Mouse (Mus musculus) heart, adult 11 months (tissue): Measurements from ENCODE around the gene Slc15a5.
"Not testable (repeated sequence)": the region's sequence is repeated elsewhere in the genome, so short reads cannot be mapped to it uniquely, and the experiment has no call there.

ENCODE experiments used
- DNase-seq: peaks from one replicate; pipeline ENCODE4 v3.0.0; 2022

Gene Slc15a5

DNA sequence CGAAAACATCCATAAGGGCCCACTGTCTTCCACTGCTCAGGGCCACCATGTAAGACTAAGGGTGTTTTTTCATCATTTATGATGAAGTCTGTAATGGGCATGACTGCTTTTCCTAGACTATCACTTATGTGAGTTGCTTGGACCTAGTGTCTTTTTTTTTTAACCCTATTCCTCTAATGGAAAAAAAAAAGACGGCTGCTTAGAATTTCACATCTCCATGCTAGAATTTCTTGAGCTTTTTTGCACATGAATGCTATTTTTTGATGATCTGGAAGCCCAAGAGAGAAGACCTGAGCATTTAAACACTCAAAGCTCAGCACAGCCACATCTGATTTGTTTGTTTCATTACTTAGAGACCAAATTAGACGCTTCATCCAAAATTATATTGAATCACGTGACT is at the start of gene Slc15a5:
Gene Slc15a5, minus strand, starts transcription at position 101 of the 400 bp plus-strand sequence.
- no peak for DNase-seq

DNA sequence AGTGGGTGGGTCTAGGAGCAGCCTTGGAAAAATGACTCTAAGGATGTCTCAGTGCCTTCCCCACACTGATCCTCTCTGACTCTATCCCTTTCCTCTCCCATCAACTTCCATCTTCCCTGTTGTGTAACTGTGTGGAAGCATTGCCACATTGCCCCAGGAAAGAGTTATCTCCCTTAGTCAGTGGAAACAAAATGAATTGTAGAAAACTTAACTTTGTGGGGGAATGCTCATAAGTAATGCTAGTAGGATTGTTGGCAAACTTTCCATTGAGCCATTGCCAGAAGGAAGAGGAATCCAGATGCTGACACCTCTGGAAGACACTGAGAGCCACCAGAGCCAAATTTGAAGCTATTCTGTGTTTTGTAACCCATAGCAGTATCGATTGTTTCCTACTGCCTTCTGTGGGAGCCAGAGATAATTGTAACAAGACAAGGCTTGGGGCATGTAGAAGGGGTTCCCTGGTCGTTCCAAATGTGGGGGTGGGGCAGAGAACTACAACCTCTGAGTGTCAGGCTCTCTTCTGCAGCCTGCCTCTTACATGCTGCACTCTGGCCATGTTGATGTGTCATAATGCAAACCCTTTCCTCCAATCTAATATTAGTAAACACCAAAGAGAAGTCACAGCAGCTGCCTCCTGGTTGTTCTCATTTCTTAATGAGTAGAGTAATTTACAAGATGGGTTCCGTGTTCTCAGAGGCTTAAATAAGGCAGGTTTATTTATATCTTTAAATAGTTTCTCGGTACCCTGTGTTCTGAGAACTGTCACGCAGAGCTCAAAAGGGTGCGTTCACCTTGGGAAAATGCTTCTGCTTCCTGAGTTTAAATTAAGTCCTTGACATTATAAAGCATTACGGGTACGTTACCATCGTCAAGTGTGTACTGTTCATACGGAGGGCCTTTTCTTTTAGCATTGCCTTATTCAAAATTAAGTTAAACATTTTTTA is 48.9 kb upstream of the Slc15a5 start:
- DNase-seq = no peak

DNA sequence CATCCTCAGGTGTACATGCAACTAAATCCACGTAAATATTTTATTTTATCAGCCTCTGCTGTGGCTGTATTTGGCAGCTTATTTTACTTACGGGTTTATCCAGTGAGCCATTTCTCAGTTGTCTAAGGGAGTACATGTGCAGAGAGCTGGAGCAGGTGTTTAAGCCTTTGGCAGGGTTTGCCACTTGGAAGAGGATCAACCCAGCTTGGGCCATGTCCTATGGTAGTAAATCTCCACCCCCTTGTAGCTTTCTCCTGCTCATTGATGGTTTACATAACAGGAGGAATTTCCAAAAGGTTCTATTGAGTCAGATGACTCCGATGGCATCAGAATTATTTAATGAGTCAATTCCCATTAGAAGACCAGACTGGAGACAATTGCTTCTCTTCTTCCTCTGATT is 37.8 kb upstream of the Slc15a5 start:
- DNase-seq = no peak

DNA sequence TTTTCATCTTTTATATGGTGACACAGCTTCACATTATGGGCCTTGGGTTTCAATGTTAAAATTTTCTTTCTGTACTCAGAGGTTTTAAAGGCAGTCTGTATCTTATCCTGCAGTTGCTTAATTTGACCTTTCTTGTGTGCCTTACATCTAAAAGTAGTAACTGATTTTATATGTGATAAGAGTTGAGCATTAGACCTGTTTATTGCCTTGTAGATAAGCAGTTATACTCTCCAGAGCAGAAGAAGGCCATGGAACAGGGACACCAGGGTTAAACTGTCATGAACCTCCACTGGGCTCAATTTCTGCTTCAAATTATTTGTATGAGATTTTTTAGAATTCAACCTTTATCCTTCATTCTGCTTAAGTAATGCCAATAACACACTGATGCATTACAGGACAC is 24.8 kb upstream of the Slc15a5 start:
- no peak for DNase-seq

DNA sequence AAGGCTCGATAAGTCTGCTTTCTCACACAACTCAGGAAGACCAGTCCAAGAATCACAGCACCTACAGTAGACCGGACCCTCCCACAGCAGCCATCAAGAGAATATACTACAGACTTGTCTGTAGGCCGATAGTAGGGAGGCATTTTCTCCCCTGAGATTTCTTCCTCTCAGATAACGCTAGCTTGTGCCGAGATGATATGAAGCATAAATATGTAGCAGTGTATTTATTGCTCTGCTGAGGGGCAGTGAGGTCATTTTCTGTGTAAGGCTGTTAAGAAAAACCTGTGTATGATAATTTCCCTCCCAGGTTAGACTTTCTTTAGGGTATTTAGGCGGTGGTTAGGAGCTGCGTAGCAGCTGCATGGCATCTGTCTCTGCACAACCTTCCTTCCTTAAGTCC is 23.2 kb upstream of the Slc15a5 start:
- DNase-seq = no peak

DNA sequence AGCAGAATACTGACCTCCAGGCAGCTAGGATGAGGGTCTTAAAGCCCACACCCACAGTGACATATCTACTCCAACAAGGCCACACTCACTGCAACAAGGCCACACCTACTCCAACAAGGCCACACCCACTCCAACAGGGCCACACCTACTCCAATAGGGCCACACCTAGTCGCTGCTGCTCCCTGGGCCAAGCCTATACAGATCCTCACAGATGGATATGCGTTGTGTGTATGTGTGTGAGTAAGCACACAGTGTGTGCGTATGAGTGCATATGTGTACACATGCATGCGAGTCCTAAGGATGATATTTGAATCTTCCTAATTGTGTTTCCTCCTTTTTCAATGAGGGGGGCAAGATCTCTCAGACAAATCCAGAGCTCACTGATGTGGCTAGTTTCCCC is 22.1 kb upstream of the Slc15a5 start:
- no peak for DNase-seq

DNA sequence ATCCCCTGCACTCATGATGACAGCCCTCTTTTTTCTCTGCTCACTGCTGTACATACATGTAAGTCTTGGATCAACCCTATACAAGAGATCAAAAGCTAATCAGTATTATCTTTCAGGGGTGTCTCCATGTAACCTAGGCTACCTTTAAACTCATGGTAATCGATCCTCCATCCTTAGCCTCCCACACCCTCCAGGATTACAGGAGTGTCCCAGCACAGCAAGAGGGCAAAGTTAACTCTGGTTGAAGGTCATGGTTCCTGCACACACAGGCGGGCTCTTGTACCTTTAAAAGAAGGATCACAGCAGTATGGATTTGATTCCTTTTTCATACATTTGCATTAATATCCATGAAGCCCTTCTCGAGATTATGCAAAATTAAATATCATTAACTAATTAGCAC is 19.9 kb upstream of the Slc15a5 start:
- no peak for DNase-seq

DNA sequence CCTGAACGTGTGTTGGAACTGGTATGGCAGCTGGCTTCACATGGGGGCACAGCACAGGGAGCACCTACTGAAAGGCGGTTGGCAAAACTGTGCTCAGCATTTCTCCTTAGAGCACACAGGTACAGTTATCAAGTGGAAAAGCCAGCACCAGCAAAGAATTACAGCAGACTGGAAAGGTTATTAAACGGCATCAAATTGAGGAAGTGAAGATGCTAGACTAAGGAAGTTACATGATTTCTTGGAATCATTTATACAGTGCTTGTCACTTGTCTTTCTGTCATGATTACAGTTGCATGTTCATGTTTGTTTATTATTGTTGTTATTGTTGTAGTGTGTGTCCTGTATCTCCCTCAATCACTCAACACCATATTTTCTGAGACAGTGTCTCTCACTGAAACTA is 15.3 kb upstream of the Slc15a5 start:
- no peak for DNase-seq

DNA sequence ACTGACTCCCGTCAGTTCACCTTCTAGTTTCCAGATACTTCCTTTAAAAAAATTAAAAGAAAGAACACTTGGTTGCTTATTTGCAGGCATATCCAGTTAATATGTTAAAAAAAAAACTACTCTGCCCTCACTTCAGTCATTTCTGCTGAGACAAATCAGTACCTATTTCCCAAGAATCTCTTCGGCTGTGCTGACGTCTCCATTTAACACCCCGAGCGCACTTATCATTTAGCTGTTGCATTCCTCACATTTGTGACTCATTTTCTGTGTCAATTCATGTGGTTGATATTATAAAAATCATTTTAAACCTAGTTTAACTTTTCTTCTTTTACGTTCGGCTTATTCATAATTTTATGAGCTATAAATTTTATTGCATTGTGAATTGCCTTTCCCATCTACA is 12.7 kb upstream of the Slc15a5 start:
- DNase-seq = no peak

DNA sequence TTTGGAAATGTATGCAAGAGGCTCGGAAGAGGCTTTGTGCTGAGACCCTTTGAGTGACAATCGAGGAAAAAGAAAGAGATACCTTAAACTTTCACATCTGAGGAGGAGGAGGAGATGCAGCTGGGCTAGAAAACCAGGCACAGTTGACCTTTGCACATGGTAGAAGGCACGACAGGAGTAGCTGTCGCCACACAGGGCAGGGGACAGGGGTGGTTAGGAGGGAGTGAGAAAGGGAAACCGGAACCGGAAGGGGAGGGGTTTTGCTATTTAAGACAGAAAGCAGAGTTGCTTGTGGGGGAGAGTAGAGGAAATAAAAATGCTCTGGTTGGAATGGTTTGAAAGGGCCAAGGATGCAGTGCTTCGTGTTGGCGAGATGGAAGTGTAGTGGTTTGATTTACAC is 9.4 kb upstream of the Slc15a5 start:
- DNase-seq = no peak

DNA sequence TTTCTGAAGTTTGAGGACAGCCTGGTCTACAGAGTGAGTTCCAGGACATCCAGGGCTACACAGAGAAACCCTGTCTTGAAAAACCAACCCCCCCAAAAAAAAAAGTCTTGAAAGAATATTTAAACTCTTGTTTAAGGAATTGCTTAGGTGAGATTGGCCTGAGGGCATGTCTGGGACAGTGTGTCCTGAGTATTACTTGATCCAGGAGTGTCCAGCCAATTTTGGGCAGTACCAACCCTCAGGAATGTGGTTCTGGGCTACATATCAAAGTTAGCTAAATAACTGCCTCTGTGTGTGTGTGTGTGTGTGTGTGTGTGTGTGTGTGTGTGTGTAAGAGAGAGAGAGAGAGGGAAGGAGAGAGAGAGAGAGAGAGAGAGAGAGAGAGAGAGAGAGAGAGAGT is 6.7 kb upstream of the Slc15a5 start:
- not testable (repeated sequence) for DNase-seq

DNA sequence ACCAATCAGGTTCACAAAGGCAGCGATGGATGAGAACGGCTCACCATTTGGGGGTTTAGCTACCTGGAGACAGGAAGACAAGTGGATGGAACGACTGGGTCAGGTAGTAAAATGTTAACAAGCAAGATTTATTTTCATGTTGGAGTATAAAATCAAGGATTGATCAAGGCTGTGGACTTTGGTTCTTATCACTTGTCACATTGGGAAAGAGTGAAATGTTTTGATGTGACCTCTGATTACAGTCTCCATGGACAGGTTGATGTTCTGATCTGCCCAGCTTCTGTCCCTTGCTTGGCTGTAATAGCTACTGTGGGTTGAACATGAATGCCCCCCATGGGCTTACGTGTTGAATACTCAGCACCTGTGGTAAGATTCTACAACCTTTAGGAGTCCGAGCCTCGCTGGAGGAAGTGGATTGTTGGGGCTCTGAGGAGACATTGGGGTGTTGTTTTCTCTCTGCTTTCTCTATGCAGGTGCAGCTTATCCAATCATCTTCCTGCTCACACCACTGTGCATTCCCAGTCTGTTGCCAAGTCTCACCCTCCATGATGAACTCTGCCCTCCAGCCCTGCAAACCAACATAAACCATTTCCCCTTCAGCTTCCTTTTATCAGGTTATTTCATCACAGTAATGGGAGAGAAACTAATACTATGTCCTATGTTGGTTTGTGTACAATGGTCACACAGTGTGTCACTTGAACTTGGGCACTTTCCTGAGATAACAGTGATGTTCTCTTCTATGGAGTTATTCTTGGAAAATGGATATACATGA is 1.2 kb upstream of the Slc15a5 start:
- peak; percentile 56 for DNase-seq

DNA sequence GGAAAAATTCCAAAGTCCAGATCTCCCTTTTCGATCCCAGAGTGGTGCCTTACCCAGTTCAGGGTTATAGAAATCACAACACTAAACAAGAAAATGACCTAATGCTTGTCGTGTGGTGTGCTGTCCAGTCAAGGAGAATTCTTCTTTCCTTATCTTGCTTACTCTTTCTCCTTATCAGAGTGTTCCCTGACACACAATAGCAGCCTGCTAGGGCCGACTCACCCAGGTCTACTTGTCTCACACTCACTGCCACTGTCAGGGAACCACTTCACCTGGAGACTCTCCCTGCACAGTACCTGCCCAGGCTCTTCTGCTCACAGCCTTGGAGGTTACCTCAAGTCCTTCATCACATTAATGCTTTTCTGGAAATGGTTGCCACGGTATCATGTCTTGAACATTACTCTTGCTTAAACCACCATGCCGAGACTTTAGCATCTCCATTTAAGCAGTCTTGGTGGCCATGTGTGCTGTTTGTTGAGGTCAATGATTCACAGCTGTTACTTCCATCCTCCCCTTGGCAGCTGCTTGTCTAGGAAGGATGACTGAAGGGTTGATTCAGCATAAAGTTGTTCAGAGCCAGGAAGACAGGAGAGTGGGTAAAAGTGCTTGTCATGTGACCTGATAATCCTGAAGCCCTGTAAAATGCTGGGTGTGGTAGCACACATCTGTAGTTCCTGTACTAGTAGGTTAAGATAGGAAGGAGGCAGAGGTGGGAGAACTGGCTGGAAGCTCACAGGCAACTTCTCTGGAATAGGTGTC is 1.9 kb downstream of the Slc15a5 start:
- DNase-seq = peak; percentile 54

DNA sequence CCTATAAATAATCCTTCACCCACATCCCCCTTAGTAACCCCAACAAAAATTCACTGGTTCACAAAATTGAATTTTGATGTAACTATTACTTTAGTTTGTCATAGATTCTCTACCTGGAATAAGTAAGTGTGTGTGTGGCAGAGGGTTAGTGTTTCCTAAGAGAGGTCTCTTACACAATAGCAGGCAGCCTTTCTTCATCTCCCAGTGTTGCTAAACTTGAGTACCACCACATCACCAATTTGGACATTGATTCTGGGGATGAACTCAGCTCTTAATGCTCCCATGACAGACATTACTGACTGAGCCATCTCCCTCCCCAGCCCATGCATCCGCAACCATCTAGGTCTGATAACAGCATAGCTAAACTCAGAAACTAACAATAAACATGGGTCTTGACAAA is 4.0 kb downstream of the Slc15a5 start:
- peak; percentile 15 for DNase-seq

DNA sequence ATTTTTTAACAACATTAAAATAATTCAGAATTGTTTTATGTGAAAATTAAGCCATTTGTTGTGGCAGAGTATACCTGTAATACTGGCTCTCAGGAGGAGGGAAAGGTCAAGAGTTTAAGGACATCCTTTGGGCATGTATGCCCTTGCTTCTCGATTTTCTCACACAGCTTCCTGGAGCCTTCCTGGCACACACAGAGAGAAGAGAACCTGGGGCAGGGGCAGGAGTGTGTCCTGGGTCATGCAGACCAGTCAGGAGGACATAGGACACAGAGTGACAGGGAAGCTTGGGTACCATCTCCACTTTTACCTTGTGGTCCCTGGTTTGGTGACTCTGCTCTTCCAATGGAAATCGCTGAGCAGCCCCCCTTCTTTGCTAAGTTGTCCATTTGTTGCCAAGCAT is 6.2 kb downstream of the Slc15a5 start:
- peak; percentile 59 for DNase-seq

DNA sequence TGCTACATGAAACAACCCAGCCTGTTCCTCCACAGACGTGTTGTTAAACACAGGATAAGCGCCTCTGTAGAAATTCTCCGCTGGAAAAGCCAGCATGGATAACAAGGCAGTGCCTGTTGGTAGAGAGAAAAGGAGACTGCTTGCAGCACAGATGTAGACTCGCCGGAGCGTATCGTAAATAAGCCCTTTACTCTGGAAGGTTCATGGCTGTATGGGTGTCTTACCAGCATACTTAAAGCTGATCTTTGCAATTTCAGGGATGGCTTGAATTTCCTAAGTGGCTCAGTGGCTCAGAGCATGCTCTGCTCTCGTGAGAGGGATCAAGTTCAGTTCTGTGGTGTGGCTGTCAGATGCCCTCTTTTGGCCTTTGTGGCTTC is 6.8 kb downstream of the Slc15a5 start:
- no peak for DNase-seq

DNA sequence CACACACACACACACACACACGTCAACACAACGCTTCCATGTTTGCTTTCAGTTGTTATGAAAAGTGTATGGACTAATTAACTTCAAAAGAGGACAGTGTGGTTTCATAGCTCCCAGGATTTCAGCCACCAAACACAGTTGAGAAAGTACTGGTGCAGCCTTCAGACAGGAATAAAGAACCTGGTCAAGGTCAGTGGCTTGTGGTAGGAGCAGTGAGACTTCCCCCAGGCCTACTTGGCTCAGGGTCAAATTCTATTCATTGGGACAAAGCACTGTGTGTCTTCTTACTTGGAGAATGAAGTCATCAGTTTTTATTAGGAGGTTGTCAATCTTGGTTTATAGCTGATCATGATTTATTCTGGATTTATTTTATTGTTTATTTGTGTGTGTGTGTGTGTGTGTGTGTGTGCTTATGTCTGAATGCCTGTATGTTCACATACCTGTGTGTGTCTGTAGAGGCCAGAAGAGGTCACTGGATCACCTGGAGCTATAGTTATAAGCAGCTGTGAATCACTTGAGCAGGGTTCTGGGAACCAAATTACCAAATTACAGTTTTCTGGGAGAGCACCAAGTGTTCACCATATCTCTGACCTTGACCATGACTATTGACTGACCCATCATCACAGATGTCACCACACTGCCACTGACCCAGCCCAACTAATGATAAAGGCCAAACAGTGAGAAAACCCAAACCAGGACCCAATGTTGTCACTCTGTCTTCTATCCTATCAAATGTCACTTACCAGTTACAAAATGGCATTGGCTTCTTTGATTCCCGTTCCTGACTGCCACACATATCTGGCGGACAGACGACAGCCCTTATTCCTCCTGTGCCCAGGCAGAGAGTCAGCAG is 7.4 kb downstream of the Slc15a5 start:
- peak; percentile 73 for DNase-seq

DNA sequence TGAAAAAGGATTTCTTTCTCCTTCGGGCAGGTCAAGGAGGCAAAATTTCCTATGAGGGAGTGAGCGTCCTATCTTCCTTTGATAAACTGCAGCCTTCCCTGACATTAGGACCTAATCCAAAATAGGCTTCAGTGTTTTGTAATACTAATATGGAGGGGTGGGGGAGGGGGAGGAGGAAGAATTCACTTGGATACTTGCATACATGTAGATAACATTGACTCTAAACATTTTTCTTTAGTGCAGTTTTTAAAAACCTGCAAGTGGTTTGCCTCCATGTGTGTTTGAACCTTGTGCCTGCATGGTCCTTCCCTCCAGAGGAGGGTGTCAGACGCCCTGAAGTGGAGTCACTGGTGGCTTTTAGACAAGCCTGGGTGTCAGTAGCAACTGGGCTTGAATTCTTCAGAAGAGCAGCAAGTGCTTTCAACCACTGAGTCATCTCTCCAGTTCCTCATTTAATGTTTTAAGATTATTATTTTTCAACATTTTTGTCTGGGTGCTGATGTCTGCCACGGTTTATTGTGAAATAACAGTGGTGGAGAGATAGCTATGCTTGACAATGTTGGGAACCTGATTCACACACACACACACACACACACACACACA is 8.1 kb downstream of the Slc15a5 start:
- peak; percentile 76 for DNase-seq

DNA sequence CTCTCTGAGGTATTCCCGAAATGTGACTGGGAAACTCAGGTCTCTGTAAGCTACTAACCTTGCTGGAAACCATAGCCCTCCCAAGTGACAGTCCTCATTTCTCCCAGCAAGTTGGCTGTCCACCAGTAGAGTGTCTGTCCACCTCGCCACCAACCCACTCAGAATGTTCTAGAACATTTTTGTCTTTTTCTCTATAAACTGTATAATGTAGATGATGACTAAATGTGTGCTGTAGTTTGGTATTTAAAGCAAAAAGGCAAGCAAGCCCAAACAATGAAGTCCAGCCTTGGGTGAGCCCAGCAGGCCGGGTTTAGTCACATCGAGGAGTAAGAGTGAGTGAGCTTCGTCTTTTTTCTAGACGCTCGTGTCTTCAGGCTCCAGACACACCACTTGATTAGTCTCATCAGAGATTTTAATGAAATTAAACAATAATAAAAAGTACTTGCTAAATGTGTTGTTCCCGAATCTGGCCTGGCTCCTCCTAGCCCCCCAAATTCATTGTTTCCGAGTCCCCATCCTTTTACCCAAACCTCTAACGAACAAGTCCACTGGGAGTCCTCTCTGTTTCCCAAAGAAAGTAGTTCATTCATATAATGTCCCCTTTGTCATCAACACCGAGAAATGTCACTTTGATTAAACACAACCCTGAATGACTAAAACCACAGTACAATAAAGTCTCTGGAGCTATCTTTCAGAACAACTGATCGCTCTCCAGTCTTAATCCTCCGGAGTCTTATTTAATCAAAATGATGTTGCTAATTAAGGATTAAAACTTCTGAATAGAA is 8.8 kb downstream of the Slc15a5 start:
- DNase-seq = peak; percentile 74

DNA sequence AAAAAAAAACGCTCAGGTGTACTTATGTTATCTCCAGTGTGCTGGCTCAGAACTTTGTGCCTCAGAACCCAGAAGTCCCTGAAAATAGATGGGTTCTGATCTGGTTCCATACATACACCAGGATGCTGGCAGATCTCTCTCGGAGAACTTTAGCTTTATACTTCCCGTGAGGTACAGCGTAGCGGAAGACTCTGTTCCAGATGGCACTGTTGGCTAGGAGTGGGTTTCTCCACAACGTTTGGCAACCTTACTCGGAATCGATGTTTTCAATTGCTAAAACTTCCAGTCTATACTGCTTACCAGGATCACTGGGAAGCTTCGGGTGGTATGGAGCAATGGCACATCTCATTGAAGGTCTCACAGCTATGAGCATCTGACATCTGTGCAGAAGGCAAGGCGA is 9.8 kb downstream of the Slc15a5 start:
- DNase-seq = no peak

DNA sequence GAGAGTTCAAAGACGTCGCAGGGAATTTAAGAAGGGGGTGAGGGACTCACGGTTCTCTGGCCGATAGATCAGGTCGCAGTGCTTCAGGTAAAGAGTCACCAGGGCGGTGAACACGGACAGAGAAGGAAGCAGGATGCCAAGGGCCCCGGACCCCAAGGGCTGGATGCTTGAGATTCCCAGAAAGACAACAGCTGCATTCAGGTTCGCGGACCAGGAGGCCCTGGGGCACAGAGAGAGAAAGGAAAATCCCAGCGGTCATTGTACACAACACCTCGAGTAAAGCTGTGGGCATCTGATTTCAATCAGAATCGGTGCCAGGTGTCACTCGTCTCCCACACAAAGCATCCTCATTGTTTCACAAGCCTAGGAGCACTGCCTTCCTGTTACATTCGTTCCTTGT is 24.1 kb downstream of the Slc15a5 start:
- peak; percentile 81 for DNase-seq
